Mouse (Mus musculus) megakaryocyte, embryonic 14.5 days (primary cell): Measurements from ENCODE around the gene Otop3.

Source experiments
- FLI1 ChIP-seq: IDR thresholded peaks from 2 replicates; pipeline ENCODE4 v1.6.1; 2012; ENCODE audit warnings: low read length, inconsistent platforms, mixed read lengths
- GATA1 ChIP-seq: IDR thresholded peaks from 3 replicates; pipeline ENCODE4 v1.6.1; 2012; ENCODE audit warnings: mixed read lengths, low read length, inconsistent platforms, borderline replicate concordance

- TF ChIP-seq GATA1 (no peak), FLI1 (no peak)
These were observed 47.1 kb upstream of the Otop3 start for GRCm38 (mm10) chr11:115287386-115287785.
